Mouse (Mus musculus): ENCODE measurements around the gene Ssna1.
"Not testable (repeated sequence)": the region's sequence is repeated elsewhere in the genome, so short reads cannot be mapped to it uniquely, and the experiment has no call there.

Ssna1 gene

DNA sequence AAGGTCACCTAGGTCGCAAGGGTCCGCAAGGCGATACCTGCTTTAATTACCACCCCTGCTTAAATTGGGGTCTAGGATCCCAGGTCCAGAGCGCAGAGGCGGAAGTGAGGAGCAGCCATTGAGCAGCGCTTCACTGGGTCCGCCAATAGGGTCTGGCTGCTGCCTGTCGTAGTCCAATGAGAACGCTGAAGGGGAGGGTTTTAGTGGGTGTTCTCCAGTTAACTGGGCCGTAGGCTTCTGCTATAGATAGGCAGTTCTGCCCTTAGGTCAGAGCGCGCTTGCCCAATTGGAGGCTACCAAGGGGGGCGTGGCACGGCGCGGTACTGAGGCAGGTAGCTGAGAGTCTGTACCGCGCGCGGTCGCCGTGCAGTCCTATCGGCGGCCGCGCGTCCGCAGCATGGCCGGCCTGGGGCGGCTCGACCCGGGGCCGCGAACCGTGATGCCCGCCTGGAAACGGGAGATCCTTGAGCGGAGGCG, 9.9 kb downstream of the Ssna1 start, which contains the start of gene Tprn:
Tprn (plus strand) TSS at position 328 of the 477 bp plus-strand sequence.
- DNase-seq (ENCODE audit: low read depth, low spot score): peak; percentile 96

- no peak for DNase-seq (ENCODE audit: low read depth, low spot score)
These were observed 10.4 kb downstream of the Ssna1 start for GRCm38 (mm10) chr2:25261870-25262269.

DNA sequence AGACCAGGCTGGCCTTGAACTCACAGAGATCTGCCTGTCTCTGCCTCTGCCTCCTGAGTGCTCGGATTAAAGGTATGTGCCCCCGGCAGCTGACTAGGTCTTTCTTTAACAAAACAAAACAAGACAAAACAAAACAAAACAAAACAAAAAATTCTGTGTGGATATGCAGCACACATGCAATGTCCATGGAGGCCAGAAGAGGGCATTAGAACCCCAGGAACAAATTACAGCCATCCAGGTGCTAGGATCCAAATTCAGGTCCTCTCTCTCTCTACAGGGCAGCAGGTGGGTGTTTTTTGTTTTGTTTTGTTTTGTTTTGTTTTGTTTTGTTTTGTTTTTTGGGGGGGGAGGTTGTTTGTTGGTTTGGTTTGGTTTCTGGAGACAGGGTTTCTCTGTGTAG, 13.4 kb downstream of the Ssna1 start:
- peak; percentile 63 for DNase-seq (ENCODE audit: low read depth, low spot score)

DNA sequence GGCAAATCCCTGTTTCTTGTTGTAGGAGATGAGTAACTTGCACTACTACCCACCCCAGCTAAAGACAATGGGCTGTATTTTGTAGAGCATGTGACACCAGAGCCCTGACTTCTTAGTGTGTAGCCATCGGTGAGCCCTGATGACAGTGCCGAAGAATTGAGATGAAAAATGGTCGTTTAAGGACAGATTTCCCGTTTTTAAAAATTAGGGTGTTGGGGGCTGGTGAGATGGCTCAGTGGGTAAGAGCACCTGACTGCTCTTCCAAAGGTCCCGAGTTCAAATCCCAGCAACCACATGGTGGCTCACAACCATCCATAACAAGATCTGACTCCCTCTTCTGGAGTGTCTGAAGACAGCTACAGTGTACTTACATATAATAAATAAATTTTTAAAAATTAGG, 15.0 kb downstream of the Ssna1 start:
- not testable (repeated sequence) for DNase-seq (ENCODE audit: low read depth, low spot score)

- peak; percentile 83 for DNase-seq (ENCODE audit: low read depth, low spot score)
These were observed 15.7 kb downstream of the Ssna1 start for GRCm38 (mm10) chr2:25256443-25257109.

- peak; percentile 95 for DNase-seq (ENCODE audit: low read depth, low spot score)
These were observed 16.9 kb downstream of the Ssna1 start, which contains the start of gene Tmem203 for GRCm38 (mm10) chr2:25255284-25255779. TSS of gene Tmem203 (plus strand) at chr2:25255439.

- DNase-seq (ENCODE audit: low read depth, low spot score): peak; percentile 65
These were observed 19.9 kb downstream of the Ssna1 start for GRCm38 (mm10) chr2:25252331-25252730.

DNA sequence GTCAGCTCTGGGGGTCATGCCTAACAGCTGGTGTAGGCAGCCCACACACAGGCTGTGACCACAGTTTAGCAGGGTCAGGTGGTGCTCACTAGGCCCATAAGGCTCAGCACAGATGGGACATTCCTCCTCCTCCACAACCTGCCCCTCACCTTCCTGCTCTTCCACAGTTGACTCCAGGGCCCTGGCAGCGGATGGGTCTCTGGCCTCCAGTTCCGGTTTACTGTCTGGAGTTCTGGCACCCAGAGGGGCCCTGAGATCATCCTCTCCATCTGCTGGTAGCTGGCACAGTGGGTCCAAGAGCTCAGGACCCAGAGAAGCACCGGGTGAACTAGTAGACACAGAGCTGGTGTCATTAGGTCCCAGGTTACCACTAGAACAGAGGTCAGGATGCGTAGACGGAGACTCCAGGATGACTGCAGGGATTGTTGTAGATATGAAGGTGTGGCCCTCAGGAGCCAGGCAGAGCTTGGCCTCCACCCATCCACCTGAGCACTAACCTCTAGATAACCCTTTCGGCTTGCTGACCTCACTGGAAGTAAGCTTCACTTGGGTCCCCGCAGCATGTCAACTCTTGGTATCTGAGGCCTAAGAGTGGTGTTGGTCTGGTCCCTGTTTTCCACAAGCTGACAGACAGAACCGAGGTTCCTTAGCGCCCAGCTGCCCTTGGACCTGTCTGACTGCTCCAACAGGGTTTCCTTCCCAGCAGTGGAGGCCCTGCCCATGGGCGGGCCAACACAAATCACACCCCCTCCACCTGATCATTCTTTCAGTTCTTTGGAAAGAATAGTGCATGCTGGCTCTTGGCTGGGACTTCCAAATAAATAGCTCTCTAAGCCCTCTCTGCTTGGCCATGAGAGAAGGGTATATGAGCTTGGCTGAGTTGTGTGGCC, 25.8 kb downstream of the Ssna1 start, which contains the start of gene AL732309.1:
AL732309.1 (minus strand) TSS at position 681 of the 890 bp plus-strand sequence.
- DNase-seq (ENCODE audit: low read depth, low spot score): no peak

- DNase-seq (ENCODE audit: low read depth, low spot score): no peak
These were observed 28.1 kb downstream of the Ssna1 start for GRCm38 (mm10) chr2:25244144-25244543.

DNA sequence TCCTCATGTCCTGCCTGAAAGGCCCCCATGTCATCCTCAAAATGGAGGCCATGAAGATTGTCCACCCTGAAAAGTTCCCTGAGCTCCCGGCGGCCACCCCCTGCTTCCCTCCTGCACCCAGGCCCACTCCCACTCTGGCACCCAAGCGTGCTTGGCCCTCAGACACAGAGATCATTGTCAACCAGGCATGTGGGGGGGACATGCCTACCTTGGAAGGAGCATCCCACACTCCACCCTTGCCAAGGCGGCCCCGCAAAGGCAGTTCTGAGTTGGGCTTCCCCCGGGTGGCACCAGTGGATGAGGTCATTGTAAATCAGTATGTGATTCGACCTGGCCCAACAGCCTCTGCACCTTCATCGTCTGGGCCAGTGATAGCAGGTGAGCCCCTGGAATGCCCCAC, 28.9 kb downstream of the Ssna1 start:
- no peak for DNase-seq (ENCODE audit: low read depth, low spot score)

DNA sequence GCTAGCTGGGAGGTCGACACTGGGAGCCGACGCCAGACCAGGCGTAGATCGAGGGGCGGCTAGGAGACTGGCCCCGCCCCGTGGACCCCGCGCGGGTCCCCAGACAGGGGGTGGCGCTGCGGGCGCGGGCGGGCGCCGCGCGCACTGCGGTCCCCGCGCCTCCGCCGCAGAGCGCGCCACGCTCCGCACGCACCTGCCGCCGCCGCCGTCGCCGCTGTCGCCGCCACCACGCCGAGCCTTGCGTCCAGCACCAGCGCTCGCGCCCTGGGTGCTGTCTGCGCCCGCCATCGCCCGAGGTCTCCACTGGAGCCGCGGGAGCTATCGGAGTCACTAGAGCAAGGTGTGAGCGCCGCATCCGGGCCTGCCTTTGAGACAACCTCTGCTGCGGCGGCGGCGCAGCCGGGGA, 30.1 kb downstream of the Ssna1 start, which contains the start of the genes Rnf208 and Cysrt1:
Rnf208 (plus strand) TSS at position 155 of the 406 bp plus-strand sequence.
Cysrt1 (minus strand) TSS at position 352 of the 406 bp plus-strand sequence.
- peak; percentile 66 for DNase-seq (ENCODE audit: low read depth, low spot score)

- peak; percentile 46 for DNase-seq (ENCODE audit: low read depth, low spot score)
These were observed 30.8 kb downstream of the Ssna1 start for GRCm38 (mm10) chr2:25241438-25241775.

GRCm38 (mm10) chr2:25240723-25241437, 31.4 kb downstream of the Ssna1 start:
- DNase-seq (ENCODE audit: low read depth, low spot score): peak; percentile 80

GRCm38 (mm10) chr2:25240310-25240709, 31.9 kb downstream of the Ssna1 start:
- no peak for DNase-seq (ENCODE audit: low read depth, low spot score)

DNA sequence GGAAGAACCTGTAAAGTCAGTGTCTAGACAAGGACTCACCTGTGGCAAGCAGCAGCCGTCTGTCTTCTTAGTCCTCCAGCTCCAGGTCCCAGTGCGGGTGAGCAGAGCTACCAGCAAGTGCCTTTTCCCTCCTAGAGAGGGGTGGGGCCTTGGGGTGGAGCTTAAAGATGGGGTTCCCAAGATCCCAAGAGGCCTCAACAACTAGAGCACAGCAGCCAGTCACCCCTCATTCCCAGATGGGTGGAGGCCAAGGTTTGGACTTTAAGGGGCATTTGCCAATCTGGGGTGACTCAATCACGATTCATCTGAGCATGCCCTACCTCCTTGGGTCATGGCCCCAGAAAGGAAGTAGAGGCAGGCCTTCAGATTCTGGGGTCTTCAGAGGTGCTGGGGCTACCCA, 32.5 kb downstream of the Ssna1 start:
- DNase-seq (ENCODE audit: low read depth, low spot score): no peak

DNA sequence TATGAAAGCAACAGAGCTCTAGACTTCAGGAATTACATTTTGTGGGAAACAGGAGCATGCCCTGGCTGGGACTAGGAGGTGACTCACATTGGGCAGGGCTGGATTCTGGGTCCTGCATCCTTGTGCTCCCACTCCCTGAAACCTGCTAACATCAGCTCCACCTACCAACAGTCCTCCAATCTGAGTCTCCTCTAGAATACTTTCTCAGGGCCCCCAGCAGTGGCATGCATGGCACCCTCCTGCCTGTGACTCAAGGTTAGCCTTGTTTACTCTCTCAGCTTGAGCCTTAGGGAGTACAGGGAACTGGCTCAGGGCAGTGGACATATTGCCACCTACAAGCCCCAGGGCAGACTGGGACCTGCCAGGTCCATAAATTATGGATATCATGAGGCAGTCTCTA, 34.1 kb downstream of the Ssna1 start:
- no peak for DNase-seq (ENCODE audit: low read depth, low spot score)

DNA sequence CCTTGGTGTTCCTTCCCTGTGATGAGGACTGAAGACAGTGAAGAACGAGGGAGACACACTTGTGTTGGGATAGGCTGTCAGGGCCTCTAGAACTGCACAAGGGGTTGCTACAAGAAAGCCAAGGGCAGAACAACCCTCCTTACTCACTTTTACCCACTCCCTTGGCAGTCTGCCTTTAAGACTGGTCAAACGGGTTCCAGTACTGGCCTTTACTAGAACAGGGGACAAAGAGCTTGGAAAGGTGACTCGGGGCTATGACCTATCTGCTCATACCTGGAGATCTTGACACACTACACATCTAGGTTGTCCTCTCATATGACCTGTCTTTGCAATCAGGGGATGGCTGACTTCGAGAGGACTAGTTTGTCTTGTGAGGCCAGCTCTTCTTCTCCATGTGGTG, 34.7 kb downstream of the Ssna1 start:
- no peak for DNase-seq (ENCODE audit: low read depth, low spot score)

- no peak for DNase-seq (ENCODE audit: low read depth, low spot score)
These were observed 35.6 kb downstream of the Ssna1 start, which contains the start of gene Rnf224 for GRCm38 (mm10) chr2:25236614-25237013. TSS of gene Rnf224 (minus strand) at chr2:25236787.

GRCm38 (mm10) chr2:25234551-25235220, 37.6 kb downstream of the Ssna1 start:
- DNase-seq (ENCODE audit: low read depth, low spot score): no peak

GRCm38 (mm10) chr2:25234050-25234449, 38.2 kb downstream of the Ssna1 start, which contains the start of gene Slc34a3:
TSS of gene Slc34a3 (minus strand) at chr2:25234364.
- DNase-seq (ENCODE audit: low read depth, low spot score): no peak

DNA sequence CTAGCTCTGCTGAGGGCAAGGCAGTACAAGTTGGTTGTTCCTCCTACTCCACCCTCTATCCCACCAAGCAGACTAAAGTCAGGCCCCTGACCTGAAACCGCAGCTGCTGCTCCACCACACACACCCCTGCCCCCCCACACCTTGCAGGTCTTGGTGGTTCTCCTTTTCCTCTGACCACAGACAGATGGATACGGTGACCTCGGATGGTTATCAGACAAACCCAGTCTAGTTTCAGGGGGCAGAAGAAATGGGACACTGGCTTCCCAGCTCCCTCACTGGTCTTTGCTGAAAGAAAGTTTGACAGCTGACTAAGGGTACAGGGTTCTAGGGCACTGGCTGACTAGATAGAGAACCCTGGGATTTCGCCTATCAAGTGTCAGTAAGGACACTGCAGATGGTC, 38.8 kb downstream of the Ssna1 start:
- DNase-seq (ENCODE audit: low read depth, low spot score): no peak
